Mouse (Mus musculus): Measurements from ENCODE around the gene Gnai2. TPM values are rescaled to one million over a fixed set of nuclear protein-coding genes. Genes with fewer than 3 reads are reported as not detected.
A peak's percentile ranks its signal among the peaks of the same experiment; 100 is the strongest.

Gnai2 gene
- polyA plus RNA-seq, 1 experiment: 366 TPM

GRCm38 (mm10) chr9:107598385-107598784, 36.8 kb downstream of the Gnai2 start:
- Histone ChIP-seq H3K27ac (ENCODE audit: insufficient read depth, low read depth, low read length) (peak overlapping the region; percentile 74), H3K36me3 (ENCODE audit: control insufficient read depth, insufficient read depth, low read length) (no peaks in the 10 kb centered on the region), H3K4me3 (ENCODE audit: insufficient read depth, low read depth, low read length) (no peak overlapping the region), H3K4me1 (ENCODE audit: control insufficient read depth, insufficient read depth, low read length) (peaks cover 31% of the 10 kb centered on the region), H3K27me3 (replicated peaks; ENCODE audit: control insufficient read depth, insufficient read depth, low read length) (no peaks in the 10 kb centered on the region)
- DNase-seq: peak; percentile 83
- WGBS: 49% methylated on average over 5 of the region's 5 CpGs
- TF ChIP-seq POLR2A (IDR thresholded peaks at IDR 0.05; ENCODE audit: low read depth, low read length): no peak
- TF ChIP-seq CTCF (conservative IDR thresholded peaks at IDR 0.05; ENCODE audit: insufficient read depth, insufficient read length, low read depth, low read length): no peak

- no peaks in the 10 kb centered on the region for H3K36me3 ChIP-seq (ENCODE audit: control insufficient read depth, insufficient read depth, low read length)
- 73% methylated on average over 11 of the region's 11 CpGs for WGBS
- no peak overlapping the region for H3K4me3 ChIP-seq (ENCODE audit: insufficient read depth, low read depth, low read length)
- TF ChIP-seq CTCF (conservative IDR thresholded peaks at IDR 0.05; ENCODE audit: insufficient read depth, insufficient read length, low read depth, low read length) (no peak), POLR2A (IDR thresholded peaks at IDR 0.05; ENCODE audit: low read depth, low read length) (no peak)
- H3K4me1 ChIP-seq (ENCODE audit: control insufficient read depth, insufficient read depth, low read length): peaks cover 29% of the 10 kb centered on the region
- H3K27ac ChIP-seq (ENCODE audit: insufficient read depth, low read depth, low read length): peak overlapping the region; percentile 7; the same call in 1 of the 2 replicates
- DNase-seq: peak; percentile 65
- no peaks in the 10 kb centered on the region for H3K27me3 ChIP-seq (replicated peaks; ENCODE audit: control insufficient read depth, insufficient read depth, low read length)
Observed at GRCm38 (mm10) chr9:107596619-107597569, 38.3 kb downstream of the Gnai2 start.

GRCm38 (mm10) chr9:107594281-107595062, 40.7 kb downstream of the Gnai2 start:
- WGBS: 56% methylated on average over 8 of the region's 8 CpGs
- no peak overlapping the region for H3K4me3 ChIP-seq (ENCODE audit: insufficient read depth, low read depth, low read length)
- H3K36me3 ChIP-seq (ENCODE audit: control insufficient read depth, insufficient read depth, low read length): no peaks in the 10 kb centered on the region
- DNase-seq: peak; percentile 63
- TF ChIP-seq CTCF (conservative IDR thresholded peaks at IDR 0.05; ENCODE audit: insufficient read depth, insufficient read length, low read depth, low read length): no peak
- TF ChIP-seq POLR2A (IDR thresholded peaks at IDR 0.05; ENCODE audit: low read depth, low read length): no peak
- peak overlapping the region; percentile 14; the same call in 1 of the 2 replicates for H3K27ac ChIP-seq (ENCODE audit: insufficient read depth, low read depth, low read length)
- H3K27me3 ChIP-seq (replicated peaks; ENCODE audit: control insufficient read depth, insufficient read depth, low read length): no peaks in the 10 kb centered on the region
- peaks cover 38% of the 10 kb centered on the region for H3K4me1 ChIP-seq (ENCODE audit: control insufficient read depth, insufficient read depth, low read length)

- no peak overlapping the region for H3K4me3 ChIP-seq (ENCODE audit: insufficient read depth, low read depth, low read length)
- H3K27me3 ChIP-seq (replicated peaks; ENCODE audit: control insufficient read depth, insufficient read depth, low read length): no peaks in the 10 kb centered on the region
- peaks cover 40% of the 10 kb centered on the region for H3K4me1 ChIP-seq (ENCODE audit: control insufficient read depth, insufficient read depth, low read length)
- no peaks in the 10 kb centered on the region for H3K36me3 ChIP-seq (ENCODE audit: control insufficient read depth, insufficient read depth, low read length)
- 76% methylated on average over 11 of the region's 11 CpGs for WGBS
- no peak for TF ChIP-seq POLR2A (IDR thresholded peaks at IDR 0.05; ENCODE audit: low read depth, low read length)
- no peak for TF ChIP-seq CTCF (conservative IDR thresholded peaks at IDR 0.05; ENCODE audit: insufficient read depth, insufficient read length, low read depth, low read length)
- DNase-seq: peak; percentile 93
- H3K27ac ChIP-seq (ENCODE audit: insufficient read depth, low read depth, low read length): peak overlapping the region; percentile 65
Observed at GRCm38 (mm10) chr9:107593101-107593976, 41.8 kb downstream of the Gnai2 start.

- Histone ChIP-seq H3K36me3 (ENCODE audit: control insufficient read depth, insufficient read depth, low read length) (no peaks in the 10 kb centered on the region), H3K27me3 (replicated peaks; ENCODE audit: control insufficient read depth, insufficient read depth, low read length) (no peaks in the 10 kb centered on the region), H3K4me1 (ENCODE audit: control insufficient read depth, insufficient read depth, low read length) (peaks cover 30% of the 10 kb centered on the region), H3K27ac (ENCODE audit: insufficient read depth, low read depth, low read length) (peak overlapping the region; percentile 63), H3K4me3 (ENCODE audit: insufficient read depth, low read depth, low read length) (peak overlapping the region; percentile 9; the same call in 1 of the 2 replicates)
- TF ChIP-seq CTCF (conservative IDR thresholded peaks at IDR 0.05; ENCODE audit: insufficient read depth, insufficient read length, low read depth, low read length): no peak
- TF ChIP-seq POLR2A (IDR thresholded peaks at IDR 0.05; ENCODE audit: low read depth, low read length): no peak
- DNase-seq: peak; percentile 90
- WGBS: 53% methylated on average over 6 of the region's 6 CpGs
Observed at GRCm38 (mm10) chr9:107590773-107591060, 44.5 kb downstream of the Gnai2 start.

- TF ChIP-seq CTCF (conservative IDR thresholded peaks at IDR 0.05; ENCODE audit: insufficient read depth, insufficient read length, low read depth, low read length) (no peak), POLR2A (IDR thresholded peaks at IDR 0.05; ENCODE audit: low read depth, low read length) (no peak)
- Histone ChIP-seq H3K27ac (ENCODE audit: insufficient read depth, low read depth, low read length) (peak overlapping the region; percentile 47), H3K36me3 (ENCODE audit: control insufficient read depth, insufficient read depth, low read length) (no peaks in the 10 kb centered on the region), H3K4me1 (ENCODE audit: control insufficient read depth, insufficient read depth, low read length) (peaks cover 30% of the 10 kb centered on the region), H3K4me3 (ENCODE audit: insufficient read depth, low read depth, low read length) (no peak overlapping the region), H3K27me3 (replicated peaks; ENCODE audit: control insufficient read depth, insufficient read depth, low read length) (no peaks in the 10 kb centered on the region)
- peak; percentile 89 for DNase-seq
- 57% methylated on average over 25 of the region's 25 CpGs for WGBS
Observed at GRCm38 (mm10) chr9:107590058-107590772, 45.0 kb downstream of the Gnai2 start.
